Mouse (Mus musculus) heart, postnatal 0 days (tissue): ENCODE results near the gene Lmbrd2.

ENCODE experiments used
- CTCF ChIP-seq: IDR thresholded peaks from 2 replicates; pipeline ENCODE4 v1.5.1; 2016; ENCODE audit warnings: antibody characterized with exemption, control low read depth, low read depth
- EP300 ChIP-seq: IDR thresholded peaks from 2 replicates; pipeline ENCODE4 v1.6.1; 2016; ENCODE audit warnings: antibody characterized with exemption, low read depth

DNA sequence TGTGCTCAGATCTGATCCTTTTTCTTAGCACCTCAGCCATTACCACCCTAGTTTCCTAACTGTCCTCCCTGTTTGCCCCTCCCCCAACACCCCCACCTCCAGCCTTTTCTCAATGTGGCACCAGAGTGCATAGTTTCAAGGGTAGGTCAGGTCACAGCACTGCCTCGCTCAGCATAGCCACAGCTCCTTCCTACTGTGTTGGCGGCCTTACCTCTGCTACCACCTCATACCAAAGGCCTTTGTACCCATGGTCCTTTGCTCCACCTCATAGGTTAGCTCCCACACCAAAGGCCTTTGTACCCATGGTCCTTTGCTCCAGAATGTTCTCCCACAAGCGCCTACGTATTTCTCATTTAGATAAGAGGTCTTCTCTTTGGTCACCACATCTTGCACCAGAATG lies 21.5 kb upstream of the Lmbrd2 start:
- TF ChIP-seq EP300 (no peak), CTCF (no peak)
